Mouse (Mus musculus) MEL (cell line): ENCODE results near the gene Commd3.

Source experiments
- CHD2 ChIP-seq: IDR thresholded peaks from 2 replicates; pipeline ENCODE4 v1.6.1; 2011; ENCODE audit warnings: low read length, improper control_type of control experiment
- CTCF ChIP-seq, 3 experiments: IDR thresholded peaks in 2 of 3; conservative IDR thresholded peaks in 1 of 3; 2 replicates each; pipeline ENCODE4 v1.5.1; 2011 to 2012; ENCODE audit warnings: low read length in 3 of 3, low read depth in 2 of 3, mild to moderate bottlenecking in 2 of 3, improper control_type of control experiment in 1 of 3, inconsistent platforms in 1 of 3, mixed read lengths in 1 of 3, moderate library complexity in 1 of 3; ENCODE audit not compliant: control insufficient read depth in 1 of 3, insufficient read depth in 1 of 3, poor library complexity in 1 of 3, severe bottlenecking in 1 of 3
- EP300 ChIP-seq, 2 experiments: IDR thresholded peaks; 2 replicates each; pipeline ENCODE4 v1.6.1; 2011; ENCODE audit warnings: improper control_type of control experiment in 2 of 2, low read length in 2 of 2, low read depth in 1 of 2, mild to moderate bottlenecking in 1 of 2
- MYC ChIP-seq: IDR thresholded peaks from 2 replicates; pipeline ENCODE4 v1.6.1; 2011; ENCODE audit warnings: low read depth, mild to moderate bottlenecking, low read length, improper control_type of control experiment, moderate library complexity
- POLR2AphosphoS2 ChIP-seq: IDR thresholded peaks from 2 replicates; pipeline ENCODE4 v1.6.1; 2011; ENCODE audit warnings: low read length, improper control_type of control experiment
- UBTF ChIP-seq: IDR thresholded peaks from 2 replicates; pipeline ENCODE4 v1.6.1; 2012; ENCODE audit warnings: low read depth, mild to moderate bottlenecking, inconsistent platforms, low read length, improper control_type of control experiment, moderate library complexity, borderline replicate concordance; ENCODE audit not compliant: insufficient read depth

GRCm38 (mm10) chr2:18648563-18648962 lies 23.6 kb upstream of the Commd3 start:
- no peak for TF ChIP-seq EP300 (IDR thresholded peaks at IDR 0.05; ENCODE audit: low read depth in 1 of 2, low read length in 2 of 2)
- no peak for TF ChIP-seq POLR2AphosphoS2
- no peak for TF ChIP-seq CTCF (IDR thresholded peaks at IDR 0.05 in 2 of 3, conservative IDR thresholded peaks at IDR 0.05 in 1 of 3; ENCODE audit: control insufficient read depth in 1 of 3, insufficient read depth in 1 of 3, low read depth in 2 of 3, low read length in 3 of 3, poor library complexity in 1 of 3, severe bottlenecking in 1 of 3)
- no peak for TF ChIP-seq CHD2
- TF ChIP-seq MYC, result no peak
- TF ChIP-seq UBTF, result no peak
